Mouse (Mus musculus) G1E (cell line): Measurements from ENCODE around the gene Slc38a6.

Experiments used
- CTCF ChIP-seq: IDR thresholded peaks from 2 replicates; pipeline ENCODE4 v1.5.1; 2012; ENCODE audit warnings: low read depth, low read length, inconsistent platforms, mixed read lengths
- GATA1 ChIP-seq: IDR thresholded peaks from 2 replicates; pipeline ENCODE4 v1.6.1; 2012; ENCODE audit warnings: borderline replicate concordance, low read length, inconsistent platforms, mixed read lengths
- GATA2 ChIP-seq: IDR thresholded peaks from 2 replicates; pipeline ENCODE4 v1.6.1; 2012; ENCODE audit warnings: low read depth, low read length, inconsistent platforms, borderline replicate concordance
- POLR2AphosphoS5 ChIP-seq: IDR thresholded peaks from 2 replicates; pipeline ENCODE4 v1.6.1; 2012; ENCODE audit warnings: low read depth, low read length, inconsistent platforms; ENCODE audit not compliant: insufficient replicate concordance
- TAL1 ChIP-seq: conservative IDR thresholded peaks from 2 replicates; pipeline ENCODE4 v1.6.1; 2012; ENCODE audit warnings: low read depth, low read length, inconsistent platforms, mixed read lengths

DNA sequence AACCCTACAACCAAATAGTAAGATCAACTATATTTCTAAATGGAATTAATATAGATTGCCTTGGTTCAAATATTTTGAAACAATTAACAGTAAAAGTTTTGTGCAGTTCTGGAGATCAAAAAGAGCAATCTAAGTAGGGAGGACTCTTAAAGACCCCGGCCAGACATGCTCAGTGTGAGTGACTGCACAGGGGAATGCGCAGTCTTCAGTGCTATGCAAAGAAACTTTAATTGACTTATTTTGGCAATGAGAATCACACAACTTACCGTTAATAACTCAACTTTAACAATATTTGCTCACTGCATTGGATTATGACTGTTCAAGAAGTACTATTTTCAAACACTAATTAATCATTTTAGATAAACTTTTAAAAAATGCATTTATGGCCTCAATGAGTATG lies 17.0 kb upstream of the Slc38a6 start:
- TF ChIP-seq CTCF (no peak), GATA1 (no peak), TAL1 (no peak), GATA2 (no peak), POLR2AphosphoS5 (no peak)
